Mouse (Mus musculus) forebrain, embryonic 11.5 days (tissue): ENCODE measurements around the gene Fam81a. TPM values are rescaled to one million over a fixed set of nuclear protein-coding genes. Genes with fewer than 3 reads are reported as not detected.
A peak's percentile ranks its signal among the peaks of the same experiment; 100 is the strongest.

ENCODE experiments used
- ATAC-seq: fragments of 200-750 bp; cut with Nextera tagmentation; replicated peaks from 2 replicates; pipeline ENCODE4 v1.8.0; 2017; ENCODE audit warnings: moderate TSS enrichment; ENCODE audit not compliant: low FRiP score
- DNase-seq: peaks from one replicate; pipeline ENCODE4 v3.0.0-alpha.2; 2017; ENCODE audit warnings: low spot score
- H3K27ac ChIP-seq: fragments of 300-500 bp; sonication (generic); 2 replicates; pipeline ENCODE4 v1.5.1; 2014; ENCODE audit warnings: low read depth, low read length
- H3K27me3 ChIP-seq: fragments of 300-500 bp; sonication (generic); 2 replicates; pipeline ENCODE4 v1.6.1; 2014; ENCODE audit warnings: mild to moderate bottlenecking, low read length, mixed read lengths; ENCODE audit not compliant: control insufficient read depth, insufficient read depth
- H3K36me3 ChIP-seq: fragments of 300-500 bp; sonication (generic); 2 replicates; pipeline ENCODE4 v1.6.1; 2014; ENCODE audit warnings: mild to moderate bottlenecking, low read length, moderate library complexity, mixed read lengths; ENCODE audit not compliant: control insufficient read depth, insufficient read depth
- H3K4me1 ChIP-seq: fragments of 300-500 bp; sonication (generic); replicated peaks from 2 replicates; pipeline ENCODE4 v1.6.1; 2014; ENCODE audit warnings: low read length, mixed read lengths; ENCODE audit not compliant: control insufficient read depth, insufficient read depth
- H3K4me2 ChIP-seq: fragments of 300-500 bp; sonication (generic); 2 replicates; pipeline ENCODE4 v1.6.1; 2014; ENCODE audit warnings: low read depth, mild to moderate bottlenecking, low read length, moderate library complexity, mixed read lengths; ENCODE audit not compliant: severe bottlenecking
- H3K4me3 ChIP-seq: fragments of 300-500 bp; sonication (generic); 2 replicates; pipeline ENCODE4 v1.5.1; 2014; ENCODE audit warnings: low read depth, low read length
- H3K9ac ChIP-seq: fragments of 300-500 bp; sonication (generic); 2 replicates; pipeline ENCODE4 v1.6.1; 2014; ENCODE audit warnings: low read length
- H3K9me3 ChIP-seq: fragments of 300-500 bp; sonication (generic); 2 replicates; pipeline ENCODE4 v1.6.1; 2016; ENCODE audit warnings: low read length, mixed read lengths; ENCODE audit not compliant: control insufficient read depth
- WGBS: fragments of 180-500 bp; shearing (Covaris S2); extraction: QIAGEN DNeasy Blood & Tissue Kit; methylation state at CpG from one replicate; pipeline ENCODE4 v1.1.7; 2014; 5-methylcytosine and 5-hydroxymethylcytosine counted together
- polyA plus RNA-seq: library from polyadenylated mRNA; unstranded; fragments of >200 nt; fragmentation: Nextera tagmentation; extraction: Ambion mirVana; gene quantifications from 2 replicates; pipeline ENCODE4 v1.2.1, GENCODE M21; 2014

The Fam81a gene
- polyA plus RNA-seq = 3.6 and 6.0 TPM in 2 replicates

DNA sequence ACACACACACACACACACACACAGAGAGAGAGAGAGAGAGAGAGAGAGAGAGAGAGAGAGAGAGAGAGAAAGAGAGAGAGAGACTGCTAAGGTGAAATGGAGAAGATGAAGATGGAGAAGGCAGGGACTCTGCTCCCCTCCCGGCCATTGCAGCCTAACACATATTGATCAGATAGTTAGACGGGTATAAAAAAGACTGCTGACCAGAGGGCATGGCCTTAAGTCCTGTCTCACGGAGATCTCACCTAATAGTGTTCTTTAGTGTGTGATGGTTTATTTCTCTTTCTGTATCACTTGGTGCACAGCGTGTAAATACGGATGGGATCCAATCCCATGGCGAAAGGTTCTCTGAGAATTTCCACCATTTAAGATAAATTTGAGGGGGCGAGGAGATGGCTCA is at the start of gene Fam81a:
TSS of gene Fam81a (minus strand) at position 101 of the 400 bp plus-strand sequence.
- Histone ChIP-seq H3K9me3 (no peaks in the 10 kb centered on the region), H3K27me3 (peaks cover 15% of the 10 kb centered on the region), H3K4me2 (peak within 1 kb of the TSS; percentile 95), H3K4me3 (peak within 1 kb of the TSS; percentile 56), H3K36me3 (no peaks in the 10 kb centered on the region), H3K27ac (no peak within 1 kb of the TSS), H3K4me1 (peaks cover 10% of the 10 kb centered on the region), H3K9ac (peak within 1 kb of the TSS; percentile 42)
- DNase-seq (no peak), ATAC-seq (no peak)
- 68% methylated on average over 7 of the region's 7 CpGs for WGBS

DNA sequence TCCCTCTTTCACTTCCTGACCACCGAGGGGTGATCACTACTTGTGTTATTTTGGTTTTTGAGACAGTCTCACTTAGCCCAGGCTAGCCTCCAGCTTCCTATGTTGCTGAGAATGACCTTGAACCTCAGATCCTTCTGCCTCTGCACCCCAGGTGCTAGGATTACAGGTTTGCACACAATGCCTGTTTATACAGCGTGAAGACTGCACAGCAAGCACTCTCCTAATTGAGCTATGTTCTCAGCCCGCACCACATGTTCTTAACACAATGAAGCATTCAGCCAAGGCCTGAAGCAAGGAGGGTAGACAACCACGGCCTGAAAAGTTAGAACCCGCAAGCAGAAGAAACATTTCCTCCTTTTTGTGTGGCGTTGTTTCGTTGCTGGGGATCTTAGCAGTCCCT is 40.3 kb upstream of the Fam81a start:
- Histone ChIP-seq H3K27me3 (no peaks in the 10 kb centered on the region), H3K36me3 (no peaks in the 10 kb centered on the region), H3K4me2 (no peak overlapping the region), H3K4me1 (no peaks in the 10 kb centered on the region; the same call in 1 of the 2 replicates), H3K9me3 (no peaks in the 10 kb centered on the region), H3K4me3 (no peak overlapping the region), H3K27ac (no peak overlapping the region), H3K9ac (no peak overlapping the region)
- ATAC-seq (no peak), DNase-seq (no peak)
- WGBS = 27% methylated on average over 7 of the region's 7 CpGs

DNA sequence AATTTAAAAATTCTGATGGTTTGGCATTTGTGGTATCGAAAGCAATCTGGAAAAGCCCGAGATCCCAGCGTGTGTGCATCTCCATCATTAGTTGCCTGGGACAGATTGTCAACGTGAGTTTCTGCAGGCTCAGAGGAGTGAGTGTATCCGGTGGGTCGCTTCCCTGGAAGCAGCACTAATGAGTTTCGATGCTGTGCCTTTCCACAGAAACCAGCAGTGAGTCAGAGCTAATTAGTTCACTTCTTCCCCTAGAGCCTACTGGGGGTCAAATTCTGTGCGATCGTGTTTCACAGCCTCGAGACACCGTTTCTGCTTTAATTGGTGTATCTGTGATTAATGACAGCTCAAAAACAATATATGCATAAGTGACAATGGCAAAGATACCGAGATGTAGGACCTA is 39.4 kb upstream of the Fam81a start:
- H3K27me3 ChIP-seq = no peaks in the 10 kb centered on the region
- H3K4me1 ChIP-seq = no peaks in the 10 kb centered on the region; the same call in 1 of the 2 replicates
- H3K4me2 ChIP-seq = no peak overlapping the region
- WGBS = 37% methylated on average over 12 of the region's 12 CpGs
- no peak overlapping the region for H3K9ac ChIP-seq
- no peaks in the 10 kb centered on the region for H3K36me3 ChIP-seq
- H3K27ac ChIP-seq = peak overlapping the region; percentile 14; the same call in 1 of the 2 replicates
- no peak overlapping the region for H3K4me3 ChIP-seq
- DNase-seq = no peak
- H3K9me3 ChIP-seq = no peaks in the 10 kb centered on the region
- peak; percentile 58; the same call in 1 of the 2 replicates for ATAC-seq

DNA sequence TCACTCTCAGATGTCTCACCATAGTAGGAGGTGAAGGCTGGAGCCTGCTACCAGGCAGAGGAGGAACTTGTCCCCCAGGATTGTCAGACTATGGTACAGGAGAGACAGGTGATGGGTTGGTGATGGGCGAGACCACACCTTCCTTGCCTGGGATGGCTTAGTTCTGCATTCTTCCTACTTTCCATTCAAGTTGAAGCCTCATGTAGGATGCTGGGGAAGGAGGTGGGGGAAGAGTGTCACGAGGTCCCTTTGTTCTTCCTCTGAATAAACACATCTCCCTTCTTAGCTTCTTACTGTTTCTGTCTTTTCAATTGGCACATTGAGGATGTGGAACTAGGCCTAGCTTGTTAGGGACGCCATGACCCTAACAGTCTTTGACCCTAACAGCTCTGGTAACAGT is 33.9 kb upstream of the Fam81a start:
- Histone ChIP-seq H3K9ac (no peak overlapping the region), H3K4me1 (peaks cover 10% of the 10 kb centered on the region), H3K36me3 (no peaks in the 10 kb centered on the region), H3K27me3 (no peaks in the 10 kb centered on the region), H3K4me2 (no peak overlapping the region), H3K4me3 (no peak overlapping the region), H3K27ac (no peak overlapping the region), H3K9me3 (no peaks in the 10 kb centered on the region)
- ATAC-seq (no peak), DNase-seq (no peak)
- 80% methylated on average over 3 of the region's 3 CpGs for WGBS

DNA sequence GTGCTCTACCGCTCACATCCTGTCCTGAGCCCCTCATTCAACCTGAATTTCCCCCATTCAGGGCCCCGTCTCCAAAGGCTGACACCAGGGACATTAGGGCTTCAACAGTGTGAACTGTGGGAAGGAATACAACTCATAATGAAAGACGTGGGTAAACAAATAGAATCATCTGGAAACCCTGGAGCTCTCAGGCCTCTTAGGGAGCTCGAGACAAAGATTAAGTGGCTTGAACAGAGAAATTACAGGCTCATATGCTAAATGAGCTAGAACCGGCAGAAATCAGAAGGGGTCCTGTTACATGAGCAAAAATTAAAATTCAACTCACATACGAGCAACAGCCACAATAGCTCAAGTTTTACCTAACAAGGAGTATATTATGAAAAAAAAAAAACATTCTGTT is 32.5 kb upstream of the Fam81a start:
- H3K9ac ChIP-seq = no peak overlapping the region; the same call in 1 of the 2 replicates
- no peaks in the 10 kb centered on the region for H3K27me3 ChIP-seq
- ATAC-seq (no peak; the same call in 1 of the 2 replicates), DNase-seq (no peak)
- H3K4me2 ChIP-seq = no peak overlapping the region
- H3K9me3 ChIP-seq = no peaks in the 10 kb centered on the region
- 21% methylated on average over 6 of the region's 6 CpGs for WGBS
- H3K36me3 ChIP-seq = no peaks in the 10 kb centered on the region
- peaks cover 10% of the 10 kb centered on the region for H3K4me1 ChIP-seq
- peak overlapping the region; percentile 63 for H3K27ac ChIP-seq
- no peak overlapping the region for H3K4me3 ChIP-seq

DNA sequence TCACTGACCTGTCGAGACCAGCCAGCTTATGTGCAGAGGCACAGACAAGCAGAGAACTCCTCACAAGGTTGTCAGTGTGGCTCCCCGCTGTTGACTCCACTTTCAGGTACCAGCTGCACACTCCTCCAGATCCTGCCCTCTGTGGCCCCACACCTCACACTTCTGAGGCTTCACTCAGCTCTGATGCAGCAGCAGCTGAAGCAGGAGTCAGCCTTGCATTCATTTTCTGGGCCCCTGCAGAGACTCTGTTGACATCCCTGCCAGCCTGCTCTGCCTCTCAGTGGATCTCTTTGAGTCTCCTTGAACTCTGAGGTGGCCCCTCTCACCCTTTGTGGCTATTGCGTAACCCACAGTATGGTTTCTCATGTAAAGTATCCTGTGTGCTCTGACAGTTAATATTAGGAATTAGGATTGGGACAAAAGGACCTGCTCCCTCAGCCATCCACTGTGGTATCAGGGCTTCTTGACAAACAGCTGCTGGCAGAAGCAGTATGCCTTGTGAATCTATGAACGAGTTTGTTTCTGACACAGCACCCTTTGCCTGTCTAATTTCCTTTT is 32.0 kb upstream of the Fam81a start:
- Histone ChIP-seq H3K9me3 (no peaks in the 10 kb centered on the region), H3K9ac (peak overlapping the region; percentile 32), H3K4me1 (peaks cover 10% of the 10 kb centered on the region), H3K4me2 (no peak overlapping the region), H3K4me3 (no peak overlapping the region), H3K36me3 (no peaks in the 10 kb centered on the region), H3K27me3 (no peaks in the 10 kb centered on the region), H3K27ac (peak overlapping the region; percentile 63)
- DNase-seq (peak; percentile 52), ATAC-seq (no peak)
- 31% methylated on average over 4 of the region's 4 CpGs for WGBS

DNA sequence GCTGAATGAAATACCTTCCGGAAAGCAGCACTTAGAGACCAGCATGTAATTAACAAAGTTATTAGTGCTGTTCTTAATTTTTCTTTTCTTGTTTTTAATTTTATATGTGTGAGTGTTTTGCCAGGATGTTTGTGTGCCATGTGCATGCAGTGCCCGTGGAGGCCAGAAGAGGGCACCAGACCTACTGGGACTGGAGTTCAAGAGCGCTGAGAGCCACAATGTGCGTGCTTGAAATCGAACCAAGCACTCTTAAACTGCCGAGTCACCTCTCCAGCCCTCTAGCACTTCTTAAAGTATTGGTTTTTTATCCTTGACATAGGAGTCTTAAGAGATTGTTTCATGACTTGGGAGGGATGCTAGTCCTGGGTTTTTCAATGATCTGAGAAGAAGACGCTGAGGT is 26.6 kb upstream of the Fam81a start:
- no peaks in the 10 kb centered on the region for H3K36me3 ChIP-seq
- no peak overlapping the region for H3K9ac ChIP-seq
- 83% methylated on average over 7 of the region's 7 CpGs for WGBS
- no peak overlapping the region for H3K4me2 ChIP-seq
- ATAC-seq (no peak), DNase-seq (no peak)
- peaks cover under 1% of the 10 kb centered on the region; the same call in 1 of the 2 replicates for H3K4me1 ChIP-seq
- no peaks in the 10 kb centered on the region for H3K27me3 ChIP-seq
- no peak overlapping the region for H3K4me3 ChIP-seq
- no peaks in the 10 kb centered on the region; the same call in 1 of the 2 replicates for H3K9me3 ChIP-seq
- no peak overlapping the region for H3K27ac ChIP-seq

DNA sequence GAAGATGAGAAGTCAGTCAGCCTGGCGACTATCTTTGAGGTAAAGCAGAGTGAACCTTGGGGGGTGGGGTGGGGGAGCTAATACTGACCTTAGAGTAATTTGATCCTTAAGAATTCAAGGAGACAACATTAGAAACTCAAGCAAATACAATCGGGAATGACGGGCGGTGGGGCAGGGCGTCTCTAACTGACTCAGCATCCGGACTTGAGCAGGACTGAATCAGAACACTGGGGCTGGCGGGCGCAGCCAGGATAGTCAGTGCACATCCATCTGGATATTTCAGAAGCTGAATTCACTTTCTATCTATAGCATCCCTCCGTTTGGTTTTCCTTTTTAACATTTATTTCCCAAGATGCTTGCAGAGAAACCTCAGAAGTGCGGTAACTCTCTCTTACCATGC is 17.7 kb upstream of the Fam81a start:
- H3K4me1 ChIP-seq = no peaks in the 10 kb centered on the region
- no peak overlapping the region for H3K4me3 ChIP-seq
- H3K9ac ChIP-seq = no peak overlapping the region
- 81% methylated on average over 10 of the region's 10 CpGs for WGBS
- DNase-seq (no peak), ATAC-seq (no peak)
- H3K27me3 ChIP-seq = no peaks in the 10 kb centered on the region
- no peaks in the 10 kb centered on the region for H3K9me3 ChIP-seq
- no peak overlapping the region for H3K27ac ChIP-seq
- no peak overlapping the region for H3K4me2 ChIP-seq
- H3K36me3 ChIP-seq = no peaks in the 10 kb centered on the region

DNA sequence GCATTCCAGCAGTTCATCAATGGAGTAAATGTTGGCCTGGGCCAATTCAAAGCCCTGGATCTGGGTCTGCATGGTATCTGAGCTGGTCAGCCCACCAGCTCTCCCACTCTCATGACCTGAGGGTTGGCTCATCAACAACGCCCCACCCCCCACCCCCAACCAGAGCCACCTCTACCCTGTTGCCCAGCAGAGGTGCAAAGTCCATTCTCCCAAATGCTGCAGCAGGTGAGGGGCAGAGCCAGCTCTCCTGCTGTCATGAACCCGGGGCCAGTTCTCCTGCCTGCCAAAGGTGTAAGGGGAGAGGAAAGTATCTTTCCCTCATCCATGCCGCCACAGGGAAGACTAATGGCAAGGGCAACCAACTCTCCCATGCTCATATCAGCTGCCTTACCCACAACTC is 5.3 kb upstream of the Fam81a start:
- no peak overlapping the region for H3K9ac ChIP-seq
- no peak overlapping the region for H3K4me3 ChIP-seq
- no peaks in the 10 kb centered on the region for H3K9me3 ChIP-seq
- DNase-seq (no peak), ATAC-seq (no peak)
- H3K27ac ChIP-seq = no peak overlapping the region
- no peaks in the 10 kb centered on the region for H3K36me3 ChIP-seq
- WGBS = 71% methylated on average over 3 of the region's 3 CpGs
- no peaks in the 10 kb centered on the region for H3K4me1 ChIP-seq
- no peak overlapping the region for H3K4me2 ChIP-seq
- H3K27me3 ChIP-seq = peaks cover under 1% of the 10 kb centered on the region; the same call in 1 of the 2 replicates
